Mouse (Mus musculus) fibroblast of lung, adult 2 months (primary cell): ENCODE measurements around the gene Fam117a.

ENCODE experiments used
- DNase-seq: peaks from one replicate; pipeline ENCODE4 v3.0.0-alpha.2; 2011; ENCODE audit warnings: low read depth

Gene Fam117a

GRCm38 (mm10) chr11:95420880-95421435, 84.1 kb downstream of the Fam117a start:
- DNase-seq, result no peak

- DNase-seq, result no peak
These were observed 86.7 kb downstream of the Fam117a start for GRCm38 (mm10) chr11:95423505-95423904.

GRCm38 (mm10) chr11:95431344-95431743, 94.5 kb downstream of the Fam117a start:
- DNase-seq, result no peak
